Mouse (Mus musculus) heart, embryonic 14.5 days (tissue): ENCODE measurements at regions not wholly inside any gene's neighbourhood (a gene's known extent, or its start where the extent isn't known, plus 50 kb on each side); places are given as distances from the start of the nearest gene placed in this dataset.

Experiments
- ATAC-seq: fragments of 200-750 bp; cut with Nextera tagmentation; 2 replicates; pipeline ENCODE4 v1.8.0; 2017; ENCODE audit warnings: low read depth, moderate TSS enrichment; ENCODE audit not compliant: insufficient number of reproducible peaks, insufficient read depth, low FRiP score
- H3K27ac ChIP-seq, 2 experiments: fragments of 200-500 bp in 1 of 2; fragments of 300-500 bp in 1 of 2; sonication (generic) in 1 of 2; replicated peaks in 1 of 2; 2 replicates each; pipeline ENCODE4 v1.5.1; 2012 to 2014; ENCODE audit warnings: low read depth in 2 of 2, low read length in 2 of 2, control low read depth in 1 of 2, mild to moderate bottlenecking in 1 of 2, mixed read lengths in 1 of 2; ENCODE audit not compliant: control insufficient read depth in 1 of 2, insufficient read depth in 1 of 2
- H3K27me3 ChIP-seq: fragments of 300-500 bp; sonication (generic); 2 replicates; pipeline ENCODE4 v1.6.1; 2014; ENCODE audit warnings: mild to moderate bottlenecking, low read length, control low read depth; ENCODE audit not compliant: control insufficient read depth, insufficient read depth
- H3K36me3 ChIP-seq: fragments of 300-500 bp; sonication (generic); 2 replicates; pipeline ENCODE4 v1.6.1; 2014; ENCODE audit warnings: mild to moderate bottlenecking, control low read depth, low read length, mixed read lengths; ENCODE audit not compliant: control insufficient read depth, insufficient read depth
- H3K4me1 ChIP-seq, 2 experiments: fragments of 200-500 bp in 1 of 2; fragments of 300-500 bp in 1 of 2; sonication (generic) in 1 of 2; 2 replicates each; pipeline ENCODE4 v1.6.1; 2012 to 2014; ENCODE audit warnings: low read length in 2 of 2, control low read depth in 1 of 2, mixed read lengths in 1 of 2; ENCODE audit not compliant: control insufficient read depth in 2 of 2, insufficient read depth in 2 of 2
- H3K4me2 ChIP-seq: fragments of 300-500 bp; sonication (generic); 2 replicates; pipeline ENCODE4 v1.6.1; 2014; ENCODE audit warnings: mild to moderate bottlenecking, low read length
- H3K4me3 ChIP-seq, 2 experiments: fragments of 200-500 bp in 1 of 2; fragments of 300-500 bp in 1 of 2; sonication (generic) in 1 of 2; 2 replicates each; pipeline ENCODE4 v1.5.1; 2012 to 2014; ENCODE audit warnings: low read length in 2 of 2, mild to moderate bottlenecking in 2 of 2, control low read depth in 1 of 2, low read depth in 1 of 2, moderate library complexity in 1 of 2; ENCODE audit not compliant: control insufficient read depth in 1 of 2, insufficient read depth in 1 of 2
- H3K9ac ChIP-seq: fragments of 300-500 bp; sonication (generic); 2 replicates; pipeline ENCODE4 v1.6.1; 2014; ENCODE audit warnings: mild to moderate bottlenecking, low read length
- H3K9me3 ChIP-seq: fragments of 300-500 bp; sonication (generic); 2 replicates; pipeline ENCODE4 v1.6.1; 2016; ENCODE audit warnings: low read length, control low read depth; ENCODE audit not compliant: control insufficient read depth
- WGBS: fragments of 180-500 bp; shearing (Covaris S2); extraction: QIAGEN DNeasy Blood & Tissue Kit; methylation state at CpG from one replicate; pipeline ENCODE4 v1.1.7; 2014; 5-methylcytosine and 5-hydroxymethylcytosine counted together

GRCm38 (mm10) chr15:61888569-61889326 is 965.9 kb upstream of the A1bg start:
- 62% methylated on average over 10 of the region's 10 CpGs for WGBS

GRCm38 (mm10) chr15:61879408-61879807 is 956.6 kb upstream of the A1bg start:
- H3K4me1 ChIP-seq, result no peaks in the 10 kb centered on the region
- H3K27ac ChIP-seq, result no peak overlapping the region
- H3K9ac ChIP-seq, result no peak overlapping the region
- H3K4me3 ChIP-seq, result no peak overlapping the region
- no peak overlapping the region for H3K4me2 ChIP-seq
- H3K27me3 ChIP-seq, result no peaks in the 10 kb centered on the region
- H3K36me3 ChIP-seq, result no peaks in the 10 kb centered on the region
- 92% methylated on average over 3 of the region's 3 CpGs for WGBS
- no peaks in the 10 kb centered on the region for H3K9me3 ChIP-seq
- no peak for ATAC-seq

More at GRCm38 (mm10) chr15:61888569-61889326, 965.9 kb upstream of the A1bg start:
- no peak overlapping the region for H3K4me2 ChIP-seq
- no peaks in the 10 kb centered on the region for H3K9me3 ChIP-seq
- no peak for ATAC-seq
- H3K27me3 ChIP-seq, result no peaks in the 10 kb centered on the region
- no peak overlapping the region for H3K27ac ChIP-seq
- H3K36me3 ChIP-seq, result no peaks in the 10 kb centered on the region
- H3K9ac ChIP-seq, result no peak overlapping the region
- H3K4me1 ChIP-seq, result peaks cover 0 to 2% of the 10 kb centered on the region in 2 experiments; a peak in 1 of 4 replicates
- no peak overlapping the region for H3K4me3 ChIP-seq

- H3K27me3 ChIP-seq, result no peaks in the 10 kb centered on the region
- no peak overlapping the region for H3K4me3 ChIP-seq
- no peak overlapping the region for H3K9ac ChIP-seq
- H3K9me3 ChIP-seq, result no peaks in the 10 kb centered on the region
- H3K27ac ChIP-seq, result no peak overlapping the region
- ATAC-seq, result no peak
- no peak overlapping the region for H3K4me2 ChIP-seq
- 73% methylated on average over 2 of the region's 2 CpGs for whole genome bisulfite sequencing
- no peaks in the 10 kb centered on the region for H3K36me3 ChIP-seq
- H3K4me1 ChIP-seq, result no peaks in the 10 kb centered on the region
These were observed 950.2 kb upstream of the A1bg start for GRCm38 (mm10) chr15:61873047-61873446.

GRCm38 (mm10) chr15:61860759-61861158 is 937.9 kb upstream of the A1bg start:
- Histone ChIP-seq H3K27ac (no peak overlapping the region), H3K36me3 (no peaks in the 10 kb centered on the region), H3K4me3 (no peak overlapping the region), H3K27me3 (no peaks in the 10 kb centered on the region), H3K4me1 (no peaks in the 10 kb centered on the region), H3K9me3 (no peaks in the 10 kb centered on the region), H3K4me2 (no peak overlapping the region), H3K9ac (no peak overlapping the region)
- WGBS, result 88% methylated on average over 6 of the region's 6 CpGs
- ATAC-seq, result no peak

- no peaks in the 10 kb centered on the region for H3K9me3 ChIP-seq
- H3K4me1 ChIP-seq, result no peaks in the 10 kb centered on the region
- no peaks in the 10 kb centered on the region for H3K27me3 ChIP-seq
- H3K36me3 ChIP-seq, result no peaks in the 10 kb centered on the region
- H3K4me3 ChIP-seq, result no peak overlapping the region
- no peak overlapping the region for H3K4me2 ChIP-seq
- 69% methylated on average over 2 of the region's 2 CpGs for WGBS
- ATAC-seq, result no peak
- no peak overlapping the region for H3K27ac ChIP-seq
- H3K9ac ChIP-seq, result no peak overlapping the region
These were observed 933.1 kb upstream of the A1bg start for GRCm38 (mm10) chr15:61855880-61856279.

- Histone ChIP-seq H3K4me1 (no peaks in the 10 kb centered on the region), H3K9ac (no peak overlapping the region), H3K4me2 (no peak overlapping the region), H3K9me3 (no peaks in the 10 kb centered on the region), H3K36me3 (no peaks in the 10 kb centered on the region), H3K27me3 (no peaks in the 10 kb centered on the region), H3K27ac (no peak overlapping the region), H3K4me3 (no peak overlapping the region)
- ATAC-seq, result no peak
- 77% methylated on average over 2 of the region's 2 CpGs for whole genome bisulfite sequencing
These were observed 889.9 kb upstream of the A1bg start for GRCm38 (mm10) chr15:61812671-61813070.

GRCm38 (mm10) chr15:61805379-61805778 is 882.6 kb upstream of the A1bg start:
- 8% methylated on average over 2 of the region's 2 CpGs for WGBS
- no peak for ATAC-seq
- Histone ChIP-seq H3K27ac (no peak overlapping the region), H3K36me3 (no peaks in the 10 kb centered on the region), H3K4me3 (no peak overlapping the region), H3K9ac (no peak overlapping the region), H3K27me3 (no peaks in the 10 kb centered on the region), H3K9me3 (no peaks in the 10 kb centered on the region), H3K4me1 (no peaks in the 10 kb centered on the region), H3K4me2 (no peak overlapping the region)

GRCm38 (mm10) chr15:61800155-61800554 is 877.3 kb upstream of the A1bg start:
- H3K4me1 ChIP-seq, result no peaks in the 10 kb centered on the region
- no peak for ATAC-seq
- H3K4me2 ChIP-seq, result no peak overlapping the region
- H3K36me3 ChIP-seq, result no peaks in the 10 kb centered on the region
- H3K9ac ChIP-seq, result no peak overlapping the region
- H3K27me3 ChIP-seq, result no peaks in the 10 kb centered on the region
- H3K9me3 ChIP-seq, result no peaks in the 10 kb centered on the region
- no peak overlapping the region for H3K27ac ChIP-seq
- no peak overlapping the region for H3K4me3 ChIP-seq
- 76% methylated on average over 4 of the region's 4 CpGs for WGBS
